Mouse (Mus musculus) heart, postnatal 14 days (tissue): ENCODE data around the gene Wapl. TPM values are rescaled to one million over a fixed set of nuclear protein-coding genes. Genes with fewer than 3 reads are reported as not detected.

Source experiments
- DNase-seq, 2 experiments: peaks; one replicate each; pipeline ENCODE4 v3.0.0; 2021 to 2022
- intact Hi-C: fragments of 180-260 bp; cut with DNase I; formaldehyde crosslinking; loops from one replicate; pipeline ENCODE4 v1.15.1; 2025
- total RNA-seq, 2 experiments: library from RNA; stranded (reverse); gene quantifications; 2 replicates each; pipeline ENCODE4 v1.2.3; 2021

Gene Wapl
- total RNA-seq, 2 experiments from 2014 or later = 37.1 to 40.0 TPM

DNA sequence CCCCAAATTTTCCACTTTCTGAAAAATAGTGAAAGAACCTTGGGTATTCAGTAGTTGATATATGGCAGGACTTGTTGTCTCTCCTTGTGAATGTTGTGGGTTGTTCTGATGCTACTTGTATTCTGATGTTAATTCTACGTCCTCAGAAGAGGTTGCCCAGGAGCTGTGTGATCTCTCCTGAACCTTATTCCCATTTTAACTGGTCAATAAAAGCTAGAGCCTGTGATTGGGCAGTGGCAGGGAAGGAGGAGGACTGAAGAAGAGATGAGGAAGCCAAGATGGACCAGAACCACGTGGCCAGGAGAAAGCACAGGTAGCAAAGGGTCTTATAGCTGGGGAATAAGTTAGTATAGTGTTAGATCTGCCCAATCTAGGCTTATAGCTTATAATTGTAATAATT lies 7.1 kb downstream of the Wapl start:
- intact Hi-C loops = no loop called here
- no peak for DNase-seq

DNA sequence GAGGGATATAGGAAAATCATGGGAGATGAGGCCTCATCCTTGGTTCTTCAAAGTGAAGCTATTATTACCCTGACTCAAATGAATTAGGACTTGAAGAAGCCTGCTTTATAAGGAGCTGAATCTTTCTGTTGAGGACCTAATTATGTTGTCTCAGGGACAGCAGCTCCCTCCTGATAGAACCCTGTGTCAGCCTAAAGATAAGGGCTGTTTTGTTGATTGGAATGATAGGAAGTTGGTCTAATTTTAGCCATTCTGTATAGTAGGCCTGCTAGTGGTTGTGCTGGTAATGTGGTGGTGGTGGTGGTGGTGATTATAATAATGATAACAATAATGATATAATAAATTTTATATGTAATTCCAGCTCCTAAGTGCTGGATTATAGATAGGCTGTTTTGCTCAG lies 11.3 kb downstream of the Wapl start:
- no peak for DNase-seq
- intact Hi-C loops = no loop called here

DNA sequence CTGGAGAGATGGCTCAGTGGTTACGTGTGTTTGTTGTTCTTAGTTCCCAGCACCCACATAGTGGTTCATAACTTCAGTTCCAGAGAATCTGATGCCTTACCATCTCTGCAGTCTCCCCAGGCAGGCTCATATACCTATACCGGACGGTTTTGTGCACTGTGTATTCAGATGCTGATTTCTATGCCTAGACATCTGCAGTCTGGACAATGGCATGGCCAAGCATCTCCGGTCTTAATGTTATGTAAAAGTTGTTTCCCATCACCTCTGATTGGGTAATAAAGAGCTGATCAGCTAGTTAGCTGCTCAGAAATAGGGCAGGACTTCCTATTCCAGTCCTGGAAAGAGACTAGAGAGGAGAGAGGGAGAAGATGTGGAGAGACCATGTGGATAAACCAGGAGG lies 20.2 kb downstream of the Wapl start:
- DNase-seq = no peak
- intact Hi-C loops = loop anchor here (5.0 kb wide), 1 partner anchor 72 kb away; no protein-coding TSS in a partner anchor

DNA sequence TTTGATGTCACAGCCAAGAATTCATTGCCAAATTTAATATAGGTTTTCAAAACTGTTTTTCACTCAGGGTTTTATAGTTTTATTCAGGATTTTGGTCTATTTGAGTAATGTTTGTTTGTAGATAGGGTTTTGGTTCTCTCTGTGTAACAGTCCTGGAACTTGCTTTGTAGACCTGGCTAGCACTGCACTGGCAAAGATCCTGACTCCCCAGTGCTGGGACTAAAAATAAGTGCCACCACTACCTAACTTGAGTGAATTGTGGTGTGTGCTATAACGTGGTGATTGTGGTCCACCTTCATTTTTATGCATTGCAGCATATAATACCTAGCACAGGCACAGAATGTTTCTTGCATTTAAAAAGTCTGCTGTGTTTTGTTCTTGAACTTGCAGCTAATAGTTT lies 23.6 kb downstream of the Wapl start:
- peak in 1 of 2 experiments; percentile 22 for DNase-seq
- intact Hi-C loops = no loop called here

DNA sequence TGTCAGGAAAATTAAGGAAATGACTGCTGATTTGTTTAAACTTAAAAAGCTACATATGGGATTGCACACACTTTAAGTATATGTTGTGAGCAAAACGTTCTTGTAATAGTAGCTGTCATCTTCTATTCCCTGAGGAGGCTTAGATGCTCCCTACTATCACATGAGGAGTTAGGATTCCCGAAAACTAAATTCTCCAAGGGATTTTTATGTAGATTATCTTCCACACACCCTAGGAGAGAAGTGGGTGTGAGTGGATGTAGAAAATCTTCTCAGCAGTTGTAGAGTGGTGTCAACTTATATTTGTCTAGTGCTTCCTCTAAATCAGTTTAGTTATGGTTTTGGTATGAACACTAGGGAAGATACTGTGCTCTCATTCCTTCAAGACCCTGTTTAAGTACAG lies 36.5 kb downstream of the Wapl start:
- intact Hi-C loops = no loop called here
- DNase-seq = no peak

DNA sequence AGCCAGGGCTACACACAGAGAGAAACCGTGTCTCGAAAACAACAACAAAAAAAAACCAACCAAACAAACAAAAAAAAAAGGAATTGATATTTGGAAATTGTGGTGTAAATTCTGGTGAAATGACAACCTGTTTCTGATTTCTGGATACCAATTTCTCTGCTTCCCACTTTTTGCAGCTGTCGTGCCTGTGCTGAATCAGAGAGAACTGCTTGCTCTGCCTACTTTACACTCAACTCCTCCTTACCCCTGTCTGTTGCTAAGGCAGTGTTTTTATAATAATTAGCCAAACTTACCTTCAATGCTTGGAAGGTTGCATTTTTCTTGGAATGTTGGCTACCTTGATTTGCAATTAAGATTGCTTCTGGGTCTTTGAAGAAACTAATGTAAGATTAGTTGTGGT lies 38.3 kb downstream of the Wapl start:
- no peak for DNase-seq
- intact Hi-C loops = no loop called here

DNA sequence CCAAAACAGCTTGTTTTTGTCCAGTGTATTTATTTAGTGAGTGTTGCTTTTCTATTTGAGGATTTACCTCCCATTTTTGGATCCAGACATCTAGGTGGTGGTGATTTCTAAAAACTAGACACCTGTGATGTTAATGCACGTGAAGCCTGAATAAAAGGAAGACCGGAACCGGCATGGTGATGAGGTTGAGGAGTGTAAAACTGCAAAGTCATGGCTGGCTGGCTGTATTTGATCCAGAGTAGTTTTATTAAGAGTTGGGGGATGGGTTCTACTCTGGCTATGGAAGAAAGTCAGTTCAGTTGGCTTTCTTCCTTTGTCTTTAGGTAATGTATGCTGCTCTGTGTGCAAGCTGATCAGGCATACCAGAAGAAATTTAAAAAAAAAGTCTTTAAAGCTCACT lies 39.1 kb downstream of the Wapl start:
- DNase-seq = no peak
- intact Hi-C loops = no loop called here

DNA sequence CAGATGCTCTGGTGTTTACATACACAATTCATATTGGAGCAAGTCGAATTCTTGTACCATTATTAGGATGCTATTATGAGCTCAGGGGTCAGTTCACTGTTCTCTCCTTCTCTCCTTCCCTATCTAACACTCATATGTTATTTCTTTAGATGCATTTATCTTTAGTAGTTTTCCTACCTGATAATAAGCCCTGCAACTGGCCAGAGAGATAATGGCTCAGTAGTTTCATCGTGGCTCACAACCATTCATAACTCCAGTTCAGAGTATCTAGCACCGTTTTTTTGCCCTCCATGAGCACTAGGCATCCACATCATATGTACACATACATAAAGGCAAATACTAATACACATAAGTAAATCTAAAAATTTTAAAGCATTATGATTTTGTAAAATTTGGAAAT lies 44.4 kb downstream of the Wapl start:
- DNase-seq = no peak
- intact Hi-C loops = no loop called here

DNA sequence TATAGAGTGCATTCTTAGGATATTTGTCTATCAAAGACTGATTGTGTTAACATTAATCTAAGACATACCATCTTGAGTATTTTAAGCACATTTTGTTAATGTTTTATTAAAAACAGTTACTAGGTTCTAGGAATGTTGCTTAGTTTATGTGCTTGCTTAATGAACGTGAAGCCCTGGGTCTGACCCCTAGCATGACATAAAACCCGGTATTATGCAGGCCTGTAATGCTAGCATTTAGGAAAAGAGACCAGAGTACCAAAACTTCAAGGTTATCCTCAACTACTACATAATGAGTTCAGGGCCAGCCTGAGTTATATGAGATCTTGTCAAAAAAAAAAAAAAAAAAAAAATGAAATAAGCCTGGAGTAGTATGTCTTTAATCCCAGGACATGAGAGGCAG lies 54.0 kb downstream of the Wapl start:
- intact Hi-C loops = no loop called here
- no peak for DNase-seq

DNA sequence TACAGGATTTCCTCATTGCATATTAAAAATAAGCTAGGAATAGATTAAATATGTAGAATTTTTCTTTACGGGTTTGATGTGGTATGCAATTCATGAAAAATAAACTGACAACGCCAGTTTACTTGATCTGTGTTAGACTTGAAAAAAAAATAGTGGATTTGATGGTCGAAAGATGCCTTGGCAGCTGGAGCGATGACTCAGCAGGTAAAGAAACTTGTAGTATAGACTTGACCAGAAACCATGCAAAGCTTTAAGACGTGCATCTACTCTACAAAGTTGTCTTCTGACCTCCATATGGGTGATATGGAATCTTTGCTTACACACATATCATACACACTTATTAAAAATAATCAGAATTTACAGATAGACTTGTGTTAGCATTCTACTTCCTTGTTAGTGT lies 61.7 kb downstream of the Wapl start:
- intact Hi-C loops = no loop called here

DNA sequence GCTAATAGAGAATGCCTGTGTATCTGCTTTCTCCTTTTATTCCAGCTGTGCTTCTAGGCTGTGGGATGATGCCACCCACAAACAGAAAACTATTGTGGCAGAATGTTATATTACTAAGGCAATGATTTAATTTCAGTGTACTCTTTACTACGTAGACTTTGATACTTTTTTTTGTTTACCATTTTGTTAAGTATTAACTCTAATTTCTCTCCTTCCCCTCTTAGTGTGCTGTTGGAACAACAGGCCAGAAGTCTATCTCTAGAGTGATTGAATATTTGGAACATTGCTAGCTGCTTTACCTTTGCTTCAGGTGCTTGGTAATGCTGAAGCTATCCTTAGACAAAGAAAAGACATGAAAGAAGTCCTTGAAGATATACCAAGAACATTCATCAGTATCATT lies 71.7 kb downstream of the Wapl start:
- no peak for DNase-seq
- intact Hi-C loops = no loop called here

More for the DNA sequence above, 61.7 kb downstream of the Wapl start:
- no peak for DNase-seq

DNA sequence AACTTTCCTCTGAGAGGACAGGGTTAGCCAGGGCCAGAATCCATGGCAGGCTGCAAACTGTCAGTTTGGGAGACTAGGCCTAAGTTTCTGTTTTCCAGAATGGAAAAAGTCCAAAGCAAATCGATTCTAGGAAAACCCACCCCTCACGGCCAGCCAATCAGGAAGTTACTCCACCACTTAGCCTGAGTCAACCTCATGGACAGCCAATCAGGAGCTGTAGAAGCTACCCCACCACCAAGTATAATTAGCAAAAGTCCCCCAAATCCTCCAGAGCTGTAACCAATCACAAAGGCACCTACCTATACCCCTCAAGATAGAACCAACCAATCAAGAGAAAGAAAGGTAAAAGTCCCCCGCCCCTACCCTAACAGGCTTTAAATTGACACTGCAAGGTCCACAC lies 82.0 kb downstream of the Wapl start:
- DNase-seq = no peak
- intact Hi-C loops = no loop called here

DNA sequence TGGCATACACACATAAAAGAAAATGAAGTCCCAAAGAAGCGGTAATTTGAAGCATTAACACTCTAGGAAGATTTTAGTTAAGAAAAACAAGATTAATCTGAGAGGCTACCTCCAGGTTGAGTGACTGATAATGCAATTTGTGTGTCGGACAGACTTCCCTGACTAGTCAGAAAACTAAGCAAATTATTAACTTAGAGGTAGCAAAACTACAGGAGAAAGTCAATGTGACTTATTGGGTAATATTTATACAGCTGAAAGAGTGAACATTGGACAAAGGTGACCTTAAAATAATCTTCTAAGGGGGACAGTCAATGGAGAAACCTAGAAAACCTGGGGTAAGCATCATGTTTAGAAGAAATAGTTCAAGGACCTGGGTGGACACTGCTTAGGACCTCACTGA lies 86.2 kb downstream of the Wapl start:
- intact Hi-C loops = loop anchor here (10.0 kb wide), 1 partner anchor 85 kb away; the partner anchor contains the start of gene Wapl

DNA sequence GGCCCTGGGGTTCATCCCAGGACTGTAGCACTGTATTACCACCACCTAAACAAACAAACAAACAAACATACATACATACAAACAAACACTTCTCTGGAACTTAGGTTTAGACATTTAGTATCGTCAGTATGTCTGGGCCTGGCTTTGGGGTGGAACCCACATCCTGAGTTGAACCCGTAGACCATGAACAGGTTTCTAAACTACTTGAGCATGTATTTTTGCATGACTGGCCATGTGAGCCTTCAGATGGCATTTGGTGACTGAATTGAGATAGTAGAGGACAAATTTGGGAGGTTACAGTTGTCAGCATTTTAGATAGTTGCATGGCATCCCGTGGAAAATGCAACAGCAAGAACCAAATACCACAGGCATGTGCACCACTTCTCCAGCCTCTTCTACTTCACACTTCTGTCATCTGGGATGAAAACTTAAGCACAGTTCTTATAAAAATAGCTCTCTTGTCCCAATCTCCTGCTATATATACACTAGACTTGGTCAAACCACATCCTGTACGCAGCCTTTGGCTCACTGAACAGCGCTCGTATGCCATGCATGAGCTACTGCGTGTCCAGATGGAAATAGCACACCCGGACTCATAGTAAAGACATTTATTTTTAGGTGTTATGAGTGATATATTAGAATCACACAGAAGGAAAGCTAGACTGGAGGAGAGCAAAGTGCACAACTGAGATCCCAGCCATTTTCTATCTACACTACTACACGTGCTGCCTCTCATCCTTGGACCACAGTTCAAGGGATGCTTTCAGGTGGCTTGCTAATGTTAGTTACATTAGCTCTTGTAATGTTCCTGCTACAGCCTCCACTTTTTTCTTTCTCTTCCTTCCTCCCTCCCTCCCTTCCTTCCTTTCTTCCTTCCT lies 87.6 kb downstream of the Wapl start:
- intact Hi-C loops = loop anchor here (10.0 kb wide), 1 partner anchor 87 kb away; the partner anchor contains the start of gene Wapl
- DNase-seq = no peak

More for the DNA sequence above, 86.2 kb downstream of the Wapl start:
- no peak for DNase-seq

DNA sequence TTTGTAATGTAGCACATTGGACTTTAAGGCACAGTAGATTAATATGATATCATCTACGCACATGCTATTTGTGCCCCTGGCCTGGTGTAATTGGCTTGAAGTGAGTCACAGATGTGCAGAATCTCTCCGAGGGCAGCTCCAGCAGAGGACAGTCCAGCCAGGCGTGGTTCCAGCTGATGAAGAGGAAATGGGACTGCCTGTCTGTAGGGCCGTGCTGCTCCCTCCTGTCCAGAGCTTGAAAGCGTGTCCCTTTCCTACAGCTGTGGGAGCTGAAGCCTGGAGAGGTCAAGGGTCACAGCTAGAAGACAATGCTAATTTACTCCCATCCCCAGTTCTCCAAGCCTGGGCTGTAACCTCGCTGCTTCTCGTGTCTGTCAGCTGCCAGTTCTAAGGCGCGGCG lies 89.0 kb downstream of the Wapl start:
- peak in 1 of 2 experiments; percentile 14 for DNase-seq
- intact Hi-C loops = loop anchor here (10.0 kb wide), 1 partner anchor 88 kb away; the partner anchor contains the start of gene Wapl

DNA sequence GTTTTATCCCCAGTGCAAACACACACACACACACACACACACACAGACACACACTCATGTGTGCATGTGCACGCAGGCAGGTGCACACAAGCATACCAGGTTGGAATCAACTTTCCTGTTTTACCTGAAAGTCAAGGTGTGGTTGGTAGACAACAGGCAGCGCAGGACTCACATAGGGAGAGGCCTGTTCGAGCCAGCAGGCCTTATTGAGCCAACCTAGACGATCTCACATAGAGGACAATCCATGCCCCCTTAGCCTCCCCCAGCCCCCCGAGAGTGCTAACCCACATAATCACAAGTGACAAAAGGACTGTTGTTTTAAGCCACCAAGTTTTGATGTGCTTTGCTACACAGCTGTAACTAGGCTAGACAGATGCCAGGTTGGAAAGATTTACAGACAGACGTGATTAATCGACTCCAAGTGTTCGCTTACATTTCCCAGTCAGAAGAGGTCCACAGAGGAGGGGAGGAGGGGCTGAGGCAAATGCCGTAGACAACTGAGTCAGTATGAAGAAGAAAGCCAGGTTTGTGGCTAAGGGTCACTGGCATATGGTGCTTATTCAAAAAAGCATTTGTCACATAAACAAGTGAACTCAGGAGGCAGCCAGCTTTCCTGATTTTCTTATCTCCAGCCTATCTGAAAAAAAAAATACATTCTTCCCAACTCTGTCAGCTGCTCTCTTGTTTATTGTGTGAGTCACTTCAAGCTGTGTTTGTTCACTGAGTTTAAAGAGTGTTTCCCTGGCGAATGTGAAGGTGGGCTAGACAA lies 90.2 kb downstream of the Wapl start:
- no peak for DNase-seq
- intact Hi-C loops = loop anchor here (10.0 kb wide), 1 partner anchor 89 kb away; the partner anchor contains the start of gene Wapl

DNA sequence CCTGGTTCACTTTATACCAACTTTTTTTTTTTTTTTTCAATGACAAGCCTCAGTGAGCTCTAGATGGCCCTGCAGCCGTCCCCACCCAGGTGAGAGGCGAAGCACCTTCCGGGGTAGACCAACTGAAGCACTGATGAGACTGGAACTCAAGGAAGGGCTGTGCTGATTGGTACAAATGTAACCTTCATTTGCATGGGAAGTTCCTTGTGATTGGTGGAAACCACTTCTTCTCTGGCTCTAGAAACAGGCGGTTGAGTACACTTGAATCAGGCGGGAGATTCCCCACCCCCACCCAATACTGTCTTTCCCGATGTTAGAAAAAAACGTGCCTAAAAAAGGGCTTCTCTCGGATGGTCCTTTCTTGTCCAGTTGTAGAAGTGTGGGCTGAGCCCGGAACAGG lies 91.2 kb downstream of the Wapl start:
- DNase-seq = no peak
- intact Hi-C loops = loop anchor here (10.0 kb wide), 1 partner anchor 90 kb away; the partner anchor contains the start of gene Wapl

DNA sequence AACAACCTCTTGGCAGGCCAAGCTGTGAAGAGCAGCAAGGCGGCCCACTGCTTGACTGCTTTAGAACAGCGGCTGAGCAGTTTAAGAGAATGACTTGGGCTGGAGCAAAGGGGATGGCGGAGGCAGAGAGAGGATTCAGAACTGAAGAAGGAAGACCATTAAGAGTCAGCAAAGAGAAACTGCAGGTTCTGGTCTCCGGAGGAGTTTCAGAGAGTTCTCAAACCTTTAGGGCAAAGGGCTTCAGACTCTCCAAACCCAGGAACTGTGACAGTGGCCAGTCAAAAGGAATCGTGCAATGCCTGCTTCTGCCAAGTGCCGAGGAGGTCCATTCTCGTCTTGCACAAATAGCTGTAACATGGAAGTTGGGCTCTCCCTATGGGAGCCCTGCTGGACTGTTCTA lies 91.7 kb downstream of the Wapl start:
- intact Hi-C loops = loop anchor here (10.0 kb wide), 1 partner anchor 91 kb away; the partner anchor contains the start of gene Wapl
- DNase-seq = no peak

DNA sequence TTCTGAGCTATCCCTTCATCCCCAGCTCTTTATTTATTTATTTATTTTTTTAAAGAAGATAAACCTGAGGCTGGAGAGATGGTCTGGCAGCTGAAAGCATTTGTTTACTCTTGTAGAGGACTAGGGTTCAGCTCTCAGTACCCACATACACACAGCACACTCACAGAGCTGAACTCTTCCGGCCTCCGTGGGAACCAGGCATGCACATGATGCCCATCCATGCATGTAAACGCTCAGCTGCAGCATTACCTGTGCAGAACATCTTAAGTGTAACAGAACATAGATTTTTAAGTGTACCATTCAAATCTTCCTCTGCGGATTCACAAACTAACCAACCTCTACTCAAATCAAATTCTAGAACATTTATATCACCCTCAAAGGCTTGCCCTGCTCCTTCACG lies 92.5 kb downstream of the Wapl start:
- intact Hi-C loops = loop anchor here (10.0 kb wide), 1 partner anchor 91 kb away; the partner anchor contains the start of gene Wapl
- no peak for DNase-seq

DNA sequence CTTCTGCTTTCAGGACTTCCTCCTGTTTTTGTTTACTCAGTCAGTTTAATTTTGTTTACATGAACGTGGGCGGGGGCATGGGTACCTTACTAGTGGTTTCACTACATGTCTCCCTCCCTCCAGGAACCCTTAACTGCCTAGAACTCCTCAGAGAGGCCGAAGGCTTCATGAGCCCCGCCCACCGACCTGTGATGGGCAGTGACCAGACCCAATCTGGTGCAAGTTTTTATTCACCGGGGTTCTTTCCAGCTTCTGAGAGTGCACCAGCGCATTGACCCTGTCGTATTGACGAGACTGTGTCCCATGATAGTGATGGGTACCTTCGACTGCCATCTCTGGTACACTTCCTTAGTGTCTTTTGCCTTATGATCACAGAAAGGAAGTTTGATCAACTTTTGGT lies 94.6 kb downstream of the Wapl start:
- intact Hi-C loops = loop anchor here (2.0 to 10.0 kb wide), 2 partner anchors 94 to 152 kb away; partner anchors contain the start of gene Wapl
- DNase-seq = peak; percentile 71 to 79

DNA sequence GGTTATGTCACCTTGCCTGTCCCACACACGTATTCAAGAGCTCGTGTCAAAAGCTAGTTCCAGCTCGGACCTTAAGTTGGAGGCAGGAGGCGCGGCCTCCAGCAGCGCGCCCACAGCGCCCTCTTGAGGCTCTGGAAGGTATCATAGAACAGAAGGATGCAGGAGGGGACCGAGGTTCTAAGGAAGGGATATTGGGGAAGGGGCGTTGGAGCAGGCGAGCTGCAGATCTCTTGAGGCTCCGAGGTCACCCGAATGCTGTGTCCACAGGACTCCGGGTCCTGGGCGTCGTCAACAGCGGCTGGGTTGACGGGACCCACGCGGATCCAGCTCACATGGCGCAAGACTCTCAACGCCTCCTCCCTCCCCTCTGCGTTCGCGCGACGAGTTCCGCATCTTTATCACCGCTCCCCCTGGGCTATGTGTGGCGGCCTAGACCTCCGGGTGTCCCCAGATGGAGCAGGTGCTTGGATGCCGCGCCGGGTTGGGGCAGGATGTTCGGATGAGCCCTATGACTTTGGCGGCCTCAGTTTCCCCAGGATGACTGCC lies 95.4 kb downstream of the Wapl start:
- peak; percentile 75 to 84 for DNase-seq
- intact Hi-C loops = loop anchor here (2.0 to 10.0 kb wide), 2 partner anchors 94 to 152 kb away; partner anchors contain the start of gene Wapl
